Mouse (Mus musculus): Measurements from ENCODE around the gene Ednrb. TPM values are rescaled to one million over a fixed set of nuclear protein-coding genes. Genes with fewer than 3 reads are reported as not detected.
A peak's percentile ranks its signal among the peaks of the same experiment; 100 is the strongest.

The Ednrb gene
- polyA plus RNA-seq, 1 experiment, result 11.4 TPM

DNA sequence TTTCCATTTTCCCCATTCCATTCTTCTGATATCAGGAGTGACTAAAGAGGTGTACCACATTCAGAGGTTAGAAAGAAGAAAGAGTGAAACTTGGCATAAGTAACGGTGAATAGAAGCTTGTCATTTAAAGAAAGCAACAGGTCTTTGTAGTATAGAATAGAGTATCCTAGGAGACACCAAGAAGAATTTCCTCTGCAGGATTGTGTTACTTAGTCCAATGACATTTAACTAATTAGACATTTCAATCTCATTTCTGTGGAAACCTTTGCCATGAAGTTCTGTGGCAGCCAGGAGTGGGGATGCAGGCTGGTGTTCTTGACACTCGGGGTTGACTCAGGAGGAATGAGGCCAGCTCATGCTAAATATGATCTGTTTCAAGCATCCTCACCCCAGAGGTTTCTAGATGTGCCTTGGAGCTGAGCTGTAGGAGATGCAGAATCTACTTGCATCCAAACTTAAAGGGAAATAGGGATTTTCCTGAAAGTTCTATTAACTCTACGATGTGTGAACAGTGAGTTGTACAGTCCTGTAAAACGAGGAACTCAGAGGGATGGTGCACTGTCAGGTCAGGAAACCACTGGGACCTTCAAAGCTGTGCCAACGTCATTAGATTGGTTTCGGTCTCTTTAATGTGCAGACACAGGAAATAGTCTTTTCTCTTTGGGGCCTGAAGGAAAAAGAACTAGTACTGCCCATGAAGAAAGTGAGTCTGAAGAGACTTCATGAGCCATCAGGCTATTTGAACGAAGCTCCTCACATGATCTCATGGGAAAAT lies 6.1 kb upstream of the Ednrb start:
- no peak for TF ChIP-seq POLR2A (IDR thresholded peaks at IDR 0.05; ENCODE audit: low read depth, low read length)
- no peak for TF ChIP-seq CTCF (IDR thresholded peaks at IDR 0.05; ENCODE audit: borderline replicate concordance, insufficient read depth, low read length)

DNA sequence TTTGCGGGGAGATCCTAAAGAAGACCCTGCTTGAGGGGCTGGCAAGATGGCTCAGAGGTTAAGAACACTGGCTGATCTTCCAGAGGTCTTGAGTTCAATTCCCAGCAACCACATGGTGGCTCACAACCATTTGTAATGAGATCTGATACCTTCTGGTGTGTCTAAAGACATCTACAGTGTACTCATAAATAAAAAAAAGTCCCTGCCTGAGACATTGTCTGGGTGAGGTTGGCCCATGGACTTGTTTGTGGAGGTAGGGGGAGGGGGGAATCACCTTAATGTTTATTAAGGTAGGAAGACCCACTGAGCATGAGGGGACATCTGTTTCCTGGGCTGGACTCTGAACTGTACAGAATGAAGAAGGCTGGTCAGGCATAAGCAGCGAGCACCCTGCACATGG lies 1.5 kb upstream of the Ednrb start:
- no peak for TF ChIP-seq POLR2A (IDR thresholded peaks at IDR 0.05; ENCODE audit: low read depth, low read length)
- no peak for TF ChIP-seq CTCF (IDR thresholded peaks at IDR 0.05; ENCODE audit: borderline replicate concordance, insufficient read depth, low read length)
- H3K27ac ChIP-seq (ENCODE audit: insufficient read depth, low read length), result no peak overlapping the region
- no peaks in the 10 kb centered on the region for H3K4me1 ChIP-seq (ENCODE audit: control insufficient read depth, insufficient read depth, low read length)
- no peak overlapping the region for H3K4me3 ChIP-seq (ENCODE audit: insufficient read depth, low read length)

More for the DNA sequence above, 6.1 kb upstream of the Ednrb start:
- Histone ChIP-seq H3K4me1 (ENCODE audit: control insufficient read depth, insufficient read depth, low read length) (no peaks in the 10 kb centered on the region), H3K27ac (ENCODE audit: insufficient read depth, low read length) (no peak overlapping the region), H3K4me3 (ENCODE audit: insufficient read depth, low read length) (no peak overlapping the region)

DNA sequence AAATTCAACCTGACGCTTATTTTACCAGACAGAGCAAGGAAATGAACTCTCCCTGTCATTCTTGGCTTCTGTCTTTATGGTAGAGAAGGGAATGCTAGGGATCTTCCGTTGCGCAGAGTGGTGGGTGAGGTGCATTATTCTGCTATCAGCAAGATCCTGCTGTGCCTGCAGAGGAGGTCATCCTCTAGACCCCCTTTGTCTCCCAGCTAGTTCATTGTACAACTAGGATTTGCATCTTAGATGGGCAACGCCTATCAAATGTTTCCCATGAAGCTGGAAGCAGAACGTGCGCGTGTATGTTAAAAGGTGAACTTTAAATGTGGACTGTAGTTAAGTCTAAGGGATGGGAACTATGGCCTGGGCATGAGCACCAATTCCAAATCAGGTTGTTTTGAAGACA lies 742 bp upstream of the Ednrb start:
- no peak overlapping the region for H3K27ac ChIP-seq (ENCODE audit: insufficient read depth, low read length)
- no peak overlapping the region for H3K4me3 ChIP-seq (ENCODE audit: insufficient read depth, low read length)
- no peak for TF ChIP-seq POLR2A (IDR thresholded peaks at IDR 0.05; ENCODE audit: low read depth, low read length)
- TF ChIP-seq CTCF (IDR thresholded peaks at IDR 0.05; ENCODE audit: borderline replicate concordance, insufficient read depth, low read length), result no peak
- H3K4me1 ChIP-seq (ENCODE audit: control insufficient read depth, insufficient read depth, low read length), result no peaks in the 10 kb centered on the region

DNA sequence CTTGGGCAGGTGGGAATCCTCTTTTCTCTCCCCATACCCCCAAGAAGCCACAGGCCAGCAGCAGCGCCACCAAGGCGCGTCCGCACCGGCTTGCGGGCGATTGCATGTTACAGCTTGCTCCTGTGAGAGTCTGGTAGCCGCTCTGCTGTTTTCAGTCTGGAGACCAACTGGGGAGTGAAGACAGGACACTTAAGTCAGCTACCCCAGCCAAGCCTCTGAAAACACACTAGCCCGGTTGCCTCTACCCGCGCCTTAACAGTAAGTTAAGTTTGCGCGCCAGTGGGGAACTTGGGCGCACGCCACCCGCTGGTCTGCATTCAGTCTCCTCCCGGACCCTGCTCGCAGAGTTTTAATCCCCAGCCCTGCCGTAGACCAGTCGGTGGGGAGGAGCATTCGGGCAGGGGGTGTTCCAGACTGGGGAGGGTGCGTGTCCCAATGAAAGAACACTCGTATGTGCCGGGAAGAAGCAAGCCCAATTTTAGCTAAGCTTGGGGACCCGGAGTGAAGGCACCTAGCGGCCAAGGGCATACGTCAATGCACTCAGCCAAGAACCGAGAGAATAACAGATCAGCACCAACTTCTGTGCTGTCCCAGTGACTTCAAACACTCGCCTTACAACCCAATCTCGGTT lies 716 bp downstream of the Ednrb start:
- no peak overlapping the region for H3K27ac ChIP-seq (ENCODE audit: insufficient read depth, low read length)
- peak overlapping the region; percentile 35 for H3K4me3 ChIP-seq (ENCODE audit: insufficient read depth, low read length)
- TF ChIP-seq CTCF (IDR thresholded peaks at IDR 0.05; ENCODE audit: borderline replicate concordance, insufficient read depth, low read length), result no peak
- no peak for TF ChIP-seq POLR2A (IDR thresholded peaks at IDR 0.05; ENCODE audit: low read depth, low read length)
- H3K4me1 ChIP-seq (ENCODE audit: control insufficient read depth, insufficient read depth, low read length), result no peaks in the 10 kb centered on the region

DNA sequence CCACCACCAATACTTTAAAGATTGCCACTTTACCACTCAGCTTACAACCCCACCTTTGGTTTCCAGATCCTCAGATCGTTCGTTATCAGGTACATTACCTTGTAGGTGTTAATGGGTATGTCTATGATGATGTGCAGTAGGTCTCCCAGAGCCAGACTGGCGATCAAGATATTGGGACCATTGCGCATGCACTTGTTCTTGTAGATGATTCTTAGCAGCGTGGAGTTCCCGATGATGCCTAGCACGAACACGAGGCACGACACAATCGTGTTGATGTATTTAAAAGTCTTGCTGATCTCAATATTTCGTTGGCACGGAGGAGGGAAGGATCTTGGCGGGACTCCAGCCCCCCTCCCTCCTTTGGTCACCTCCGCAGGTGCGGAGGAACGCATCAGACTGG lies 1.3 kb downstream of the Ednrb start:
- TF ChIP-seq CTCF (IDR thresholded peaks at IDR 0.05; ENCODE audit: borderline replicate concordance, insufficient read depth, low read length) (no peak), POLR2A (IDR thresholded peaks at IDR 0.05; ENCODE audit: low read depth, low read length) (no peak)
- Histone ChIP-seq H3K4me3 (ENCODE audit: insufficient read depth, low read length) (0 out of 2 replicates have a peak overlapping the region, but pooled peaks have one; percentile 35), H3K27ac (ENCODE audit: insufficient read depth, low read length) (no peak overlapping the region), H3K4me1 (ENCODE audit: control insufficient read depth, insufficient read depth, low read length) (no peaks in the 10 kb centered on the region)

DNA sequence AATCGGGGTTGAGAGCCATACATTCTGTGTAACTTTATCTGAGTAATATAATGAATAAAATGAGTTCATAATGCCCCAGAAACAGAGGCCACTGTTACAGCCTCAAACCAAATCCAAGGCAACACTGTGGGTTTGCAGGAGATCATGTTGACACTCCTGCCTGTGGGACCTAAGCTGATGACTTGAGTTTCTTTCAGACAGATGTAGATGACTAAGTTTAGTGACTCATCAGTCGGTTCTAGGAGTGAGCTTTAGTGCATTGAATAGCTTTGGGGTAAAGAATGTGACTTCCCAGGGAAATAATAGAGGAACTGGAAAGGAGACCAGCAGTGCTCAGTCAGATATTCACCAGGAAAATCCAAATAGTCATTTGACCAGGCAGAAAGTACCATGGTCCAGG lies 3.8 kb downstream of the Ednrb start:
- Histone ChIP-seq H3K4me1 (ENCODE audit: control insufficient read depth, insufficient read depth, low read length) (no peaks in the 10 kb centered on the region), H3K27ac (ENCODE audit: insufficient read depth, low read length) (0 out of 2 replicates have a peak overlapping the region, but pooled peaks have one; percentile 44), H3K4me3 (ENCODE audit: insufficient read depth, low read length) (no peak overlapping the region)
- TF ChIP-seq POLR2A (IDR thresholded peaks at IDR 0.05; ENCODE audit: low read depth, low read length) (no peak), CTCF (IDR thresholded peaks at IDR 0.05; ENCODE audit: borderline replicate concordance, insufficient read depth, low read length) (no peak)

DNA sequence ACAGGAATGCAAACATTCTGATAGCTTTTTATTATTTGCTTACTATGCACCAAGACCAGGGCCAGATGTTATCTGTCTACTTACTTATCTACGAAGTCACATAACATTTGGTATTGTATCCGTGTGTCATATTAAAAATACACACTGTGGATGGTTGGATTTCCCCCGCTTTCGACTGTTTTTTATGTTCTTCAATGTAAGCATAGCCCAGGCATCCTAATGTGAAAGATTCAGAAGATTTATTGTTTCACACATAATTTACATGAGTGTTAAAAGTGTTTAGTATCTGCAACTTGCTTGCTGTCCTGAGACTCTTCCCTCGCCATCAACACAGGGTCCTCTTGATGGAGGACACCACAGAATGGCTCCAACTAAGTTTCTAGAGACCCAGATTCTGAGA lies 5.3 kb downstream of the Ednrb start:
- Histone ChIP-seq H3K27ac (ENCODE audit: insufficient read depth, low read length) (no peak overlapping the region), H3K4me1 (ENCODE audit: control insufficient read depth, insufficient read depth, low read length) (no peaks in the 10 kb centered on the region), H3K4me3 (ENCODE audit: insufficient read depth, low read length) (no peak overlapping the region)
- TF ChIP-seq CTCF (IDR thresholded peaks at IDR 0.05; ENCODE audit: borderline replicate concordance, insufficient read depth, low read length), result no peak
- TF ChIP-seq POLR2A (IDR thresholded peaks at IDR 0.05; ENCODE audit: low read depth, low read length), result no peak

DNA sequence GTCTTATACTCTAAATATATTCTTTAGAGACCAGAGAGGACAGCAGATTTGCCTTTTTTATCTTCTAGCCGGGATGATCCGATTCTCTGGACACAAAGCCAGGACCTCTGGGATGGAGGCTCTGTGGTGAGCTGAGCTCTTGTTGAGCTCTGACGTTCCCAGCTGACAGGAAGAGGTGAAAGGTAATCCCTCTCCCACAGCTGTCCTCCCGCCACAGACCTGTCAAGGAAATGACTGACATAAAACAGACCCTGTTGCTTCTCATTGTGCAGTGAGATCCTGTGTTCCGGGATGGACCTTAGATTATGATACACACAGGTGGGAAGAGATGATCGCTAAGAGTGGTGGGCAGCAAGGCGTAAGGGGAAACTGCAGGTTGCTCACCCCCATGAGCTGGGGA lies 9.6 kb downstream of the Ednrb start:
- TF ChIP-seq POLR2A (IDR thresholded peaks at IDR 0.05; ENCODE audit: low read depth, low read length), result no peak
- no peak for TF ChIP-seq CTCF (IDR thresholded peaks at IDR 0.05; ENCODE audit: borderline replicate concordance, insufficient read depth, low read length)
- H3K27ac ChIP-seq (ENCODE audit: insufficient read depth, low read length), result no peak overlapping the region
- no peak overlapping the region for H3K4me3 ChIP-seq (ENCODE audit: insufficient read depth, low read length)
- no peaks in the 10 kb centered on the region for H3K4me1 ChIP-seq (ENCODE audit: control insufficient read depth, insufficient read depth, low read length)

DNA sequence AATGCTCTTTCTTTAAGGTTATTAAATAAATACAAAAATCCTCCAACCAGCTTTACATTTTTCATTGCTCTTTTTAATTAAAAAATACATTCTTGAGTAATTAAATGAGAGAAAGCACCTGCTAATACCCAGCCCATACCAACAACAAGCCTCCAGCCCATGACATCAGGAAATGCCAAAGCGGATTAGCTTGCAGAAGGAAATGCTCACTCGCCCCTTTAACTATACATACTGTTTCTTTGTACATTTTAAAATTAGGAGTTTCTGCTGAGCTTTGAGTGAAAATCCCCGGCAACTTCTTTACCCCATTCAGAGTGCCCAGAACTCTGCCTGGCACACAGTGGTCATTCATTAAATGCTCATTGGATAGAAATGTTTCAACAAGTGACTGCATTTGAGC lies 10.1 kb downstream of the Ednrb start:
- TF ChIP-seq POLR2A (IDR thresholded peaks at IDR 0.05; ENCODE audit: low read depth, low read length) (no peak), CTCF (IDR thresholded peaks at IDR 0.05; ENCODE audit: borderline replicate concordance, insufficient read depth, low read length) (no peak)
- H3K27ac ChIP-seq (ENCODE audit: insufficient read depth, low read length), result no peak overlapping the region

DNA sequence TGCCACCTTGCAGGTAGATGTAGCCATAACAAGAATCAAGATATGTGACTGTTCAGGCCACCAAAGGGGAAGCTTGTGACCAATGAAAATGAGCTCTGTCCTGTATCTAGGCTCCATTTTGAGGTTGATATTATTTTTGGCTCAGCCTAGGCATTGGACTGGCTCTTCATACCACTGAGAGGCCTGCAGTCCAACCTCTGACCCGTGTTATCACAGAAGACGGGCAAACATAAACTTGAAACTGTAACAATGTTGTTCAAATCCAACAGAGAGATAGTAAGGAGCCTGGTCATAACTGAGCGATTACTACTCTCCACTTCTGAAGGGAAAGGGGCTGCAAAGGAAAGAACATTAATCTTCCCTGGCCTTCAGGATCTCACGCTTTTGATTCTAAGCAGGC lies 11.7 kb downstream of the Ednrb start:
- Histone ChIP-seq H3K27ac (ENCODE audit: insufficient read depth, low read length) (no peak overlapping the region), H3K4me1 (ENCODE audit: control insufficient read depth, insufficient read depth, low read length) (no peaks in the 10 kb centered on the region), H3K4me3 (ENCODE audit: insufficient read depth, low read length) (no peak overlapping the region)
- TF ChIP-seq CTCF (IDR thresholded peaks at IDR 0.05; ENCODE audit: borderline replicate concordance, insufficient read depth, low read length) (no peak), POLR2A (IDR thresholded peaks at IDR 0.05; ENCODE audit: low read depth, low read length) (no peak)

More for the DNA sequence above, 10.1 kb downstream of the Ednrb start:
- H3K4me1 ChIP-seq (ENCODE audit: control insufficient read depth, insufficient read depth, low read length), result no peaks in the 10 kb centered on the region
- H3K4me3 ChIP-seq (ENCODE audit: insufficient read depth, low read length), result no peak overlapping the region
